Mouse (Mus musculus) testis, adult 2 months (tissue): ENCODE measurements around the gene Rock2.

ENCODE experiments used
- CTCF ChIP-seq: fragments of 200-500 bp; IDR thresholded peaks from 2 replicates; pipeline ENCODE4 v1.5.1; 2012; ENCODE audit warnings: low read depth, mild to moderate bottlenecking, inconsistent platforms, low read length, moderate library complexity; ENCODE audit not compliant: control insufficient read depth, insufficient read depth, insufficient replicate concordance
- POLR2A ChIP-seq: fragments of 200-500 bp; IDR thresholded peaks from 2 replicates; pipeline ENCODE4 v1.6.1; 2012; ENCODE audit warnings: low read depth, mild to moderate bottlenecking, inconsistent platforms, low read length, moderate library complexity; ENCODE audit not compliant: control insufficient read depth

- TF ChIP-seq CTCF: no peak
- no peak for TF ChIP-seq POLR2A
Observed at GRCm38 (mm10) chr12:16853431-16854165, 41.1 kb upstream of the Rock2 start.
